Comparison of ENCODE assay signal across 12 mouse cellular contexts in genomic region chr1:165579332-165579731, GRCm38 (mm10). TPM values are rescaled to one million over a fixed set of nuclear protein-coding genes. Genes with fewer than 3 reads are reported as not detected.
DNase-seq lines count a peak whose midpoint lies in the region; ATAC-seq lines count a peak whose summit lies in the region.
"Had no signal": no experiment of that assay in that cellular context is flagged by ENCODE, and none has a peak within 500 bp of the region (broad histone marks: within the 10 kb centered on the region; RNA-seq: fewer than 3 reads in every experiment).

No protein-coding gene starts in this region.

- DNase-seq in forebrain, embryonic 14.5 days (ENCODE audit: low spot score): peak; percentile 29
- DNase-seq in midbrain, embryonic 14.5 days: peak; percentile 23
- peak; percentile 68 for DNase-seq in ZHBTc4 (ENCODE audit: low read depth, low spot score)
- DNase-seq in mesoderm, embryonic 11.5 days (ENCODE audit: low read depth, low spot score): peak; percentile 26
- no peak for DNase-seq in adrenal gland, adult 2 months
- DNase-seq: cerebellum, adult 11 months; lung, postnatal 4 days had no signal

- WGBS in forebrain, embryonic 14.5 days: 53% methylated on average over 5 of the region's 5 CpGs
- WGBS in forebrain, embryonic 12.5 days: 52% methylated on average over 5 of the region's 5 CpGs
- 52% methylated on average over 5 of the region's 5 CpGs for WGBS in midbrain, embryonic 14.5 days
- 49% methylated on average over 5 of the region's 5 CpGs for WGBS in midbrain, embryonic 15.5 days
- WGBS in midbrain, embryonic 16.5 days: 49% methylated on average over 5 of the region's 5 CpGs

- H3K9ac ChIP-seq in forebrain, embryonic 14.5 days (ENCODE audit: low read length): no peak overlapping the region
- no peak overlapping the region for H3K9ac ChIP-seq in forebrain, embryonic 12.5 days
- H3K9ac ChIP-seq in midbrain, embryonic 14.5 days (replicated peaks; ENCODE audit: low read length): no peak overlapping the region
- no peak overlapping the region for H3K9ac ChIP-seq in midbrain, embryonic 15.5 days
- H3K9ac ChIP-seq in midbrain, embryonic 16.5 days (ENCODE audit: low read depth, low read length): no peak overlapping the region
- H3K9ac ChIP-seq: intestine, embryonic 15.5 days had no signal

- H3K4me1 ChIP-seq in forebrain, embryonic 14.5 days (ENCODE audit: control insufficient read depth, insufficient read depth, low read length): no peaks in the 10 kb centered on the region
- no peaks in the 10 kb centered on the region for H3K4me1 ChIP-seq in forebrain, embryonic 12.5 days
- H3K4me1 ChIP-seq in midbrain, embryonic 14.5 days (ENCODE audit: control insufficient read depth, insufficient read depth, low read length): no peaks in the 10 kb centered on the region
- H3K4me1 ChIP-seq in midbrain, embryonic 15.5 days: no peaks in the 10 kb centered on the region
- no peaks in the 10 kb centered on the region for H3K4me1 ChIP-seq in midbrain, embryonic 16.5 days (ENCODE audit: control insufficient read depth, insufficient read depth, low read length)
- H3K4me1 ChIP-seq: intestine, embryonic 15.5 days had no signal

- H3K36me3 ChIP-seq in forebrain, embryonic 14.5 days (ENCODE audit: control insufficient read depth, insufficient read depth, low read length): no peaks in the 10 kb centered on the region
- H3K36me3 ChIP-seq in forebrain, embryonic 12.5 days (replicated peaks): no peaks in the 10 kb centered on the region
- H3K36me3 ChIP-seq in midbrain, embryonic 14.5 days (ENCODE audit: control insufficient read depth, insufficient read depth, low read length): no peaks in the 10 kb centered on the region
- no peaks in the 10 kb centered on the region for H3K36me3 ChIP-seq in midbrain, embryonic 15.5 days (replicated peaks)
- H3K36me3 ChIP-seq in midbrain, embryonic 16.5 days (ENCODE audit: control insufficient read depth, insufficient read depth, low read length): no peaks in the 10 kb centered on the region
- H3K36me3 ChIP-seq: intestine, embryonic 15.5 days had no signal

- no peak overlapping the region for H3K27ac ChIP-seq in forebrain, embryonic 14.5 days (ENCODE audit: low read depth, low read length)
- H3K27ac ChIP-seq in forebrain, embryonic 12.5 days: no peak overlapping the region
- no peak overlapping the region for H3K27ac ChIP-seq in midbrain, embryonic 14.5 days (replicated peaks; ENCODE audit: low read depth, low read length)
- H3K27ac ChIP-seq in midbrain, embryonic 15.5 days: no peak overlapping the region
- H3K27ac ChIP-seq in midbrain, embryonic 16.5 days (ENCODE audit: low read length): no peak overlapping the region
- H3K27ac ChIP-seq: intestine, embryonic 15.5 days had no signal

- H3K9me3 ChIP-seq in forebrain, embryonic 14.5 days (replicated peaks; ENCODE audit: control insufficient read depth, low read length): no peaks in the 10 kb centered on the region
- no peaks in the 10 kb centered on the region for H3K9me3 ChIP-seq in forebrain, embryonic 12.5 days
- no peaks in the 10 kb centered on the region for H3K9me3 ChIP-seq in midbrain, embryonic 14.5 days (ENCODE audit: control insufficient read depth, low read length)
- no peaks in the 10 kb centered on the region for H3K9me3 ChIP-seq in midbrain, embryonic 15.5 days
- no peaks in the 10 kb centered on the region; the same call in 1 of the 2 replicates for H3K9me3 ChIP-seq in midbrain, embryonic 16.5 days (replicated peaks; ENCODE audit: control insufficient read depth, low read length, poor library complexity, severe bottlenecking)
- H3K9me3 ChIP-seq: intestine, embryonic 15.5 days had no signal

- H3K27me3 ChIP-seq in forebrain, embryonic 14.5 days (replicated peaks; ENCODE audit: control insufficient read depth, insufficient read depth, low read length): no peaks in the 10 kb centered on the region
- no peaks in the 10 kb centered on the region for H3K27me3 ChIP-seq in forebrain, embryonic 12.5 days
- no peaks in the 10 kb centered on the region for H3K27me3 ChIP-seq in midbrain, embryonic 14.5 days (ENCODE audit: control insufficient read depth, insufficient read depth, low read length)
- no peaks in the 10 kb centered on the region for H3K27me3 ChIP-seq in midbrain, embryonic 15.5 days (replicated peaks)
- no peaks in the 10 kb centered on the region for H3K27me3 ChIP-seq in midbrain, embryonic 16.5 days (ENCODE audit: control insufficient read depth, insufficient read depth, low read depth, low read length)
- H3K27me3 ChIP-seq: intestine, embryonic 15.5 days had no signal

- no peak for ATAC-seq in forebrain, embryonic 14.5 days
- ATAC-seq in forebrain, embryonic 12.5 days (ENCODE audit: low FRiP score): no peak
- no peak for ATAC-seq in midbrain, embryonic 14.5 days (ENCODE audit: low FRiP score, low TSS enrichment)
- ATAC-seq in midbrain, embryonic 15.5 days (replicated peaks): no peak
- ATAC-seq in midbrain, embryonic 16.5 days: no peak
- ATAC-seq: intestine, embryonic 15.5 days had no signal

- H3K4me2 ChIP-seq in forebrain, embryonic 14.5 days (ENCODE audit: low read length): no peak overlapping the region
- H3K4me2 ChIP-seq in forebrain, embryonic 12.5 days: no peak overlapping the region
- H3K4me2 ChIP-seq in midbrain, embryonic 14.5 days (ENCODE audit: low read length): no peak overlapping the region
- no peak overlapping the region for H3K4me2 ChIP-seq in midbrain, embryonic 15.5 days
- no peak overlapping the region for H3K4me2 ChIP-seq in midbrain, embryonic 16.5 days (ENCODE audit: low read length)
- H3K4me2 ChIP-seq: heart, embryonic 11.5 days; intestine, embryonic 15.5 days had no signal

- H3K4me3 ChIP-seq in forebrain, embryonic 14.5 days (ENCODE audit: low read depth, low read length): no peak overlapping the region
- no peak overlapping the region for H3K4me3 ChIP-seq in forebrain, embryonic 12.5 days (replicated peaks)
- H3K4me3 ChIP-seq in midbrain, embryonic 14.5 days (replicated peaks; ENCODE audit: low read depth, low read length): no peak overlapping the region
- H3K4me3 ChIP-seq in midbrain, embryonic 15.5 days: no peak overlapping the region
- H3K4me3 ChIP-seq in midbrain, embryonic 16.5 days (ENCODE audit: low read depth, low read length): no peak overlapping the region
- H3K4me3 ChIP-seq: intestine, embryonic 15.5 days had no signal

RNA-seq across cellular contexts. Expression of gene Mpzl1, which starts 55.0 kb away (rescaled TPM):
- 159 and 160 TPM in 2 replicates for polyA plus RNA-seq in forebrain, embryonic 14.5 days (2014; fragmentation: Nextera tagmentation; extraction: Ambion mirVana)
- polyA plus RNA-seq in forebrain, embryonic 12.5 days (2016; fragmentation: Nextera tagmentation; extraction: Ambion mirVana): 125 and 126 TPM in 2 replicates
- 138 and 159 TPM in 2 replicates for polyA plus RNA-seq in midbrain, embryonic 14.5 days (2014; fragmentation: Nextera tagmentation; extraction: Ambion mirVana)
- 156 and 168 TPM in 2 replicates for polyA plus RNA-seq in midbrain, embryonic 15.5 days (2015; fragmentation: Nextera tagmentation; extraction: Ambion mirVana)
- total RNA-seq in adrenal gland, adult 2 months (2021): 10 to 100 TPM; 14.1 to 21.5 TPM
- polyA plus RNA-seq in adrenal gland, adult 2 months (2012; rRNA removed): 12.8 and 12.9 TPM in 2 replicates
- polyA plus RNA-seq in midbrain, embryonic 16.5 days (2015; fragmentation: Nextera tagmentation; extraction: Ambion mirVana): 150 and 155 TPM in 2 replicates
